Mouse (Mus musculus) ES-Bruce4 (cell line): ENCODE measurements around the gene Mfsd10. TPM values are rescaled to one million over a fixed set of nuclear protein-coding genes. Genes with fewer than 3 reads are reported as not detected.
"Not testable (repeated sequence)": the region's sequence is repeated elsewhere in the genome, so short reads cannot be mapped to it uniquely, and the experiment has no call there.

Experiments
- H3K27ac ChIP-seq: 2 replicates; pipeline ENCODE4 v1.5.1; 2012; ENCODE audit warnings: low read length, inconsistent platforms; ENCODE audit not compliant: insufficient read depth
- H3K27me3 ChIP-seq: 2 replicates; pipeline ENCODE4 v1.6.1; 2012; ENCODE audit warnings: mild to moderate bottlenecking, low read length, inconsistent platforms; ENCODE audit not compliant: control insufficient read depth, poor library complexity, insufficient read depth, severe bottlenecking
- H3K36me3 ChIP-seq: 2 replicates; pipeline ENCODE4 v1.6.1; 2012; ENCODE audit warnings: inconsistent platforms, mild to moderate bottlenecking, low read length, moderate library complexity; ENCODE audit not compliant: control insufficient read depth, poor library complexity, insufficient read depth, severe bottlenecking
- H3K4me1 ChIP-seq: one replicate; pipeline ENCODE4 v1.8.1; 2011; ENCODE audit warnings: low read length; ENCODE audit not compliant: control insufficient read depth, insufficient read depth
- H3K4me3 ChIP-seq: 2 replicates; pipeline ENCODE4 v1.5.1; 2011; ENCODE audit warnings: low read depth, mild to moderate bottlenecking, low read length
- H3K9ac ChIP-seq: 2 replicates; pipeline ENCODE4 v1.6.1; 2012; ENCODE audit warnings: low read depth, mild to moderate bottlenecking, inconsistent platforms; ENCODE audit not compliant: poor library complexity, severe bottlenecking
- H3K9me3 ChIP-seq: replicated peaks from 2 replicates; pipeline ENCODE4 v1.6.1; 2012; ENCODE audit warnings: mild to moderate bottlenecking, low read length, inconsistent platforms; ENCODE audit not compliant: control insufficient read depth, poor library complexity, insufficient read depth, severe bottlenecking
- CTCF ChIP-seq: IDR thresholded peaks from one replicate; pipeline ENCODE4 v1.8.1; 2011; ENCODE audit warnings: low read depth, low read length
- EP300 ChIP-seq: IDR thresholded peaks from 2 replicates; pipeline ENCODE4 v1.6.1; 2011; ENCODE audit warnings: low read depth, low read length; ENCODE audit not compliant: insufficient read depth
- POLR2A ChIP-seq: IDR thresholded peaks from one replicate; pipeline ENCODE4 v1.8.1; 2011; ENCODE audit warnings: low read length; ENCODE audit not compliant: insufficient read depth
- polyA plus RNA-seq: library from polyadenylated mRNA; stranded (reverse); fragments of >200 nt; gene quantifications from 2 replicates; pipeline ENCODE4 v1.2.4, GENCODE M21; 2011; ENCODE audit warnings: low read depth; ENCODE audit not compliant: missing spikeins, insufficient read depth, insufficient read length

The Mfsd10 gene
- polyA plus RNA-seq, 1 experiment, result 70.1 TPM

GRCm38 (mm10) chr5:34609966-34610365 lies 27.0 kb downstream of the Mfsd10 start:
- H3K27me3 ChIP-seq, result no peaks in the 10 kb centered on the region
- H3K9ac ChIP-seq, result no peak overlapping the region
- peaks cover 4% of the 10 kb centered on the region for H3K36me3 ChIP-seq
- no peaks in the 10 kb centered on the region for H3K9me3 ChIP-seq
- H3K27ac ChIP-seq, result no peak overlapping the region
- no peaks in the 10 kb centered on the region for H3K4me1 ChIP-seq
- TF ChIP-seq EP300 (no peak), POLR2A (no peak), CTCF (no peak)
- H3K4me3 ChIP-seq, result no peak overlapping the region

- TF ChIP-seq POLR2A (no peak), CTCF (no peak), EP300 (no peak)
- H3K9ac ChIP-seq, result no peak overlapping the region
- peaks cover 4% of the 10 kb centered on the region for H3K36me3 ChIP-seq
- H3K27me3 ChIP-seq, result no peaks in the 10 kb centered on the region
- no peak overlapping the region for H3K27ac ChIP-seq
- H3K4me1 ChIP-seq, result no peaks in the 10 kb centered on the region
- H3K9me3 ChIP-seq, result no peaks in the 10 kb centered on the region
- no peak overlapping the region for H3K4me3 ChIP-seq
Measured at GRCm38 (mm10) chr5:34608226-34608625, 28.8 kb downstream of the Mfsd10 start.

- H3K4me3 ChIP-seq, result no peak overlapping the region
- no peak overlapping the region for H3K27ac ChIP-seq
- TF ChIP-seq CTCF, result no peak
- no peak for TF ChIP-seq POLR2A
- TF ChIP-seq EP300, result no peak
- no peaks in the 10 kb centered on the region for H3K4me1 ChIP-seq
- H3K36me3 ChIP-seq, result peaks cover 4% of the 10 kb centered on the region
- no peaks in the 10 kb centered on the region for H3K9me3 ChIP-seq
- no peaks in the 10 kb centered on the region for H3K27me3 ChIP-seq
- no peak overlapping the region for H3K9ac ChIP-seq
Measured at GRCm38 (mm10) chr5:34607100-34607880, 29.7 kb downstream of the Mfsd10 start.

- Histone ChIP-seq H3K9me3 (no peaks in the 10 kb centered on the region), H3K4me1 (no peaks in the 10 kb centered on the region), H3K9ac (no peak overlapping the region), H3K27ac (no peak overlapping the region), H3K4me3 (no peak overlapping the region), H3K36me3 (peaks cover 6% of the 10 kb centered on the region; the same call in 1 of the 2 replicates), H3K27me3 (no peaks in the 10 kb centered on the region)
- TF ChIP-seq EP300 (no peak), CTCF (no peak), POLR2A (no peak)
Measured at GRCm38 (mm10) chr5:34604576-34604975, 32.4 kb downstream of the Mfsd10 start.

- H3K9ac ChIP-seq, result no peak overlapping the region
- H3K4me3 ChIP-seq, result no peak overlapping the region
- no peaks in the 10 kb centered on the region for H3K27me3 ChIP-seq
- no peaks in the 10 kb centered on the region for H3K9me3 ChIP-seq
- TF ChIP-seq EP300 (no peak), POLR2A (no peak), CTCF (no peak)
- H3K36me3 ChIP-seq, result no peaks in the 10 kb centered on the region
- no peak overlapping the region for H3K27ac ChIP-seq
- H3K4me1 ChIP-seq, result peaks cover 2% of the 10 kb centered on the region
Measured at GRCm38 (mm10) chr5:34593202-34593727, 43.7 kb downstream of the Mfsd10 start.

GRCm38 (mm10) chr5:34592666-34593065 lies 44.3 kb downstream of the Mfsd10 start:
- H3K36me3 ChIP-seq, result no peaks in the 10 kb centered on the region
- H3K9ac ChIP-seq, result no peak overlapping the region
- H3K27ac ChIP-seq, result no peak overlapping the region
- H3K9me3 ChIP-seq, result no peaks in the 10 kb centered on the region
- TF ChIP-seq EP300, result no peak
- no peak overlapping the region for H3K4me3 ChIP-seq
- H3K27me3 ChIP-seq, result no peaks in the 10 kb centered on the region
- H3K4me1 ChIP-seq, result peaks cover 2% of the 10 kb centered on the region

- not testable (repeated sequence) for H3K4me3 ChIP-seq, H3K4me1 ChIP-seq, H3K27ac ChIP-seq, H3K27me3 ChIP-seq, H3K9me3 ChIP-seq, H3K9ac ChIP-seq, H3K36me3 ChIP-seq
Measured at GRCm38 (mm10) chr5:34592224-34592623, 44.8 kb downstream of the Mfsd10 start.
